Mouse (Mus musculus) splenic B cell, adult 2 months (primary cell): ENCODE measurements around the gene Rfc5.
A peak's percentile ranks its signal among the peaks of the same experiment; 100 is the strongest.
"Not testable (repeated sequence)": the region's sequence is repeated elsewhere in the genome, so short reads cannot be mapped to it uniquely, and the experiment has no call there.

Source experiments
- DNase-seq: peaks from one replicate; pipeline ENCODE4 v3.0.0-alpha.2; 2011; ENCODE audit warnings: low read depth, low spot score
- H3K27me3 ChIP-seq: 2 replicates; pipeline ENCODE4 v1.6.1; 2012; ENCODE audit warnings: mild to moderate bottlenecking, low read length, moderate library complexity, mixed read lengths; ENCODE audit not compliant: control insufficient read depth, poor library complexity, insufficient read depth, severe bottlenecking
- H3K36me3 ChIP-seq: 2 replicates; pipeline ENCODE4 v1.6.1; 2012; ENCODE audit warnings: mild to moderate bottlenecking, low read length, moderate library complexity, mixed read lengths; ENCODE audit not compliant: control insufficient read depth, poor library complexity, insufficient read depth, severe bottlenecking

Gene Rfc5

GRCm38 (mm10) chr5:117395834-117396233 is 7.0 kb upstream of the Rfc5 start:
- no peaks in the 10 kb centered on the region for H3K27me3 ChIP-seq
- no peak for DNase-seq
- no peaks in the 10 kb centered on the region for H3K36me3 ChIP-seq

GRCm38 (mm10) chr5:117390895-117391294 is 2.0 kb upstream of the Rfc5 start:
- H3K36me3 ChIP-seq: no peaks in the 10 kb centered on the region
- DNase-seq: no peak
- H3K27me3 ChIP-seq: no peaks in the 10 kb centered on the region

- Histone ChIP-seq H3K36me3 (no peaks in the 10 kb centered on the region), H3K27me3 (no peaks in the 10 kb centered on the region)
- DNase-seq: peak; percentile 70
Observed at GRCm38 (mm10) chr5:117388296-117388751, 523 bp downstream of the Rfc5 start.

GRCm38 (mm10) chr5:117383198-117383597 is 5.6 kb downstream of the Rfc5 start:
- peaks cover 1% of the 10 kb centered on the region for H3K36me3 ChIP-seq
- H3K27me3 ChIP-seq: no peaks in the 10 kb centered on the region
- no peak for DNase-seq

GRCm38 (mm10) chr5:117381785-117382184 is 7.1 kb downstream of the Rfc5 start:
- no peak for DNase-seq
- Histone ChIP-seq H3K27me3 (no peaks in the 10 kb centered on the region), H3K36me3 (peaks cover 1% of the 10 kb centered on the region)

GRCm38 (mm10) chr5:117380199-117380598 is 8.6 kb downstream of the Rfc5 start:
- DNase-seq: no peak
- Histone ChIP-seq H3K36me3 (peaks cover 1% of the 10 kb centered on the region), H3K27me3 (no peaks in the 10 kb centered on the region)

- H3K27me3 ChIP-seq, H3K36me3 ChIP-seq: not testable (repeated sequence)
- DNase-seq: peak; percentile 46
Observed at GRCm38 (mm10) chr5:117377731-117378130, 11.1 kb downstream of the Rfc5 start.

GRCm38 (mm10) chr5:117376331-117376761 is 12.5 kb downstream of the Rfc5 start:
- H3K36me3 ChIP-seq: peaks cover 5% of the 10 kb centered on the region
- H3K27me3 ChIP-seq: no peaks in the 10 kb centered on the region
- DNase-seq: no peak

GRCm38 (mm10) chr5:117374372-117375049 is 14.3 kb downstream of the Rfc5 start:
- no peak for DNase-seq
- Histone ChIP-seq H3K36me3 (peaks cover 8% of the 10 kb centered on the region), H3K27me3 (no peaks in the 10 kb centered on the region)

- no peaks in the 10 kb centered on the region for H3K27me3 ChIP-seq
- DNase-seq: no peak
- H3K36me3 ChIP-seq: peaks cover 8% of the 10 kb centered on the region
Observed at GRCm38 (mm10) chr5:117373418-117373817, 15.4 kb downstream of the Rfc5 start.

GRCm38 (mm10) chr5:117370592-117370991 is 18.3 kb downstream of the Rfc5 start:
- no peak for DNase-seq
- H3K36me3 ChIP-seq: peaks cover 8% of the 10 kb centered on the region
- H3K27me3 ChIP-seq: no peaks in the 10 kb centered on the region

- no peaks in the 10 kb centered on the region for H3K27me3 ChIP-seq
- H3K36me3 ChIP-seq: peaks cover 7% of the 10 kb centered on the region; the same call in 1 of the 2 replicates
- no peak for DNase-seq
Observed at GRCm38 (mm10) chr5:117367206-117367605, 21.6 kb downstream of the Rfc5 start.

- Histone ChIP-seq H3K27me3 (no peaks in the 10 kb centered on the region), H3K36me3 (peaks cover 7% of the 10 kb centered on the region; the same call in 1 of the 2 replicates)
- DNase-seq: no peak
Observed at GRCm38 (mm10) chr5:117365904-117366561, 22.8 kb downstream of the Rfc5 start.

GRCm38 (mm10) chr5:117364821-117365220 is 24.0 kb downstream of the Rfc5 start:
- H3K36me3 ChIP-seq: peaks cover 3% of the 10 kb centered on the region; the same call in 1 of the 2 replicates
- DNase-seq: no peak
- H3K27me3 ChIP-seq: no peaks in the 10 kb centered on the region

- H3K36me3 ChIP-seq: peaks cover 3% of the 10 kb centered on the region; the same call in 1 of the 2 replicates
- peak; percentile 31 for DNase-seq
- H3K27me3 ChIP-seq: no peaks in the 10 kb centered on the region
Observed at GRCm38 (mm10) chr5:117363066-117363782, 25.6 kb downstream of the Rfc5 start.
